Mouse (Mus musculus) liver, embryonic 14.5 days (tissue): ENCODE measurements at regions not wholly inside any gene's neighbourhood (a gene's known extent, or its start where the extent isn't known, plus 50 kb on each side); places are given as distances from the start of the nearest gene placed in this dataset.

Source experiments
- CTCF ChIP-seq: IDR thresholded peaks from 2 replicates; pipeline ENCODE4 v1.5.1; 2016; ENCODE audit warnings: antibody characterized with exemption, low read depth, control low read depth
- EP300 ChIP-seq: IDR thresholded peaks from 2 replicates; pipeline ENCODE4 v1.6.1; 2016; ENCODE audit warnings: antibody characterized with exemption, low read depth

- TF ChIP-seq EP300 (no peak), CTCF (no peak)
Measured at GRCm38 (mm10) chr14:62003013-62003781, 289.2 kb upstream of the Rnaseh2b start.
